Mouse (Mus musculus): ENCODE results near the gene Cmtm7.

Cmtm7 gene

GRCm38 (mm10) chr9:114710345-114710744, 71.3 kb downstream of the Cmtm7 start:
- peak; percentile 37 for DNase-seq

GRCm38 (mm10) chr9:114707805-114708204, 73.9 kb downstream of the Cmtm7 start:
- no peak for DNase-seq

All from right cerebral cortex, postnatal 4 days (tissue).